Mouse (Mus musculus) cerebellum, adult 2 months (tissue): Measurements from ENCODE around the gene Sik1.

ENCODE experiments used
- CTCF ChIP-seq: fragments of 200-500 bp; IDR thresholded peaks from 2 replicates; pipeline ENCODE4 v1.5.1; 2011; ENCODE audit warnings: low read depth, mild to moderate bottlenecking, control low read depth, low read length, moderate library complexity, borderline replicate concordance; ENCODE audit not compliant: insufficient read depth
- POLR2A ChIP-seq: fragments of 200-500 bp; IDR thresholded peaks from 2 replicates; pipeline ENCODE4 v1.6.1; 2011; ENCODE audit warnings: low read length, control low read depth, borderline replicate concordance; ENCODE audit not compliant: insufficient read depth

DNA sequence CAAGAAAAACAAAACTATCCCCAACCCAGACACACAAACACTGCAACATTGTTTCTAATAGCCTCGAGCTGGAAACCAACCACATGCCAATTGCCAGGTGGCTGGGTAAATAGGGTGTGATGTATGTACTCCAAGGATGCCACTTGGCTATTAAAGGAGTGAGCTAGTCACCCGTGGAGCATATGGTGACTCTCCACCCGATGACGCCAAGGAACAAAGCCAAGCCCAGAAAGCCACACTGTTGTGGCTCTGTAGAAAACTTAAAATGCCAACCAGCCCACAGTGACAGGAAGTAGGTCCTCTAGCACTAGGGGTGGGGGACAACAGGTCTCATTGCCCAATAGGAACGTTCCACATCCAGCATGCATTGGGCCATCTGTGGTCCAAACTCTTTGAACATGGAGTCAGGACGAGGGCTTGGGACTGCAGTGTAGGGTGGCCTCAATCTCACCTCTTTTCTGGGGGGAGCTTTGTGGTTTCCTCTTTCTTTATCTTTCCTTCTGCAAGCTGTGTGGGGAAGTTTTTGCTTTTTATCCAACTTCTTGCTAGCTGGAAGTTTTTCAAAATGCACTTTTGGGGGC, 15.1 kb downstream of the Sik1 start:
- TF ChIP-seq CTCF: no peak
- TF ChIP-seq POLR2A: no peak
